Mouse (Mus musculus) erythroblast, embryonic 14.5 days (primary cell): ENCODE measurements at regions not wholly inside any gene's neighbourhood (a gene's known extent, or its start where the extent isn't known, plus 50 kb on each side); places are given as distances from the start of the nearest gene placed in this dataset.

Experiments
- GATA1 ChIP-seq: IDR thresholded peaks from 2 replicates; pipeline ENCODE4 v1.6.1; 2012; ENCODE audit warnings: low read length, inconsistent platforms, mixed read lengths
- TAL1 ChIP-seq: IDR thresholded peaks from 3 replicates; pipeline ENCODE4 v1.6.1; 2012; ENCODE audit warnings: low read length, inconsistent platforms, mixed read lengths

GRCm38 (mm10) chr2:46533395-46533794, 1416.2 kb upstream of the Zeb2 start:
- TF ChIP-seq TAL1 (no peak), GATA1 (no peak)
